Mouse (Mus musculus) large intestine, adult 2 months (tissue): Measurements from ENCODE around the gene Tril. TPM values are rescaled to one million over a fixed set of nuclear protein-coding genes. Genes with fewer than 3 reads are reported as not detected.

Experiments used
- DNase-seq: peaks from one replicate; pipeline ENCODE4 v3.0.0-alpha.2; 2012; ENCODE audit warnings: low read depth, low spot score
- WGBS: fragments of 180-500 bp; shearing (Covaris S2); methylation state at CpG from one replicate; pipeline ENCODE4 v1.1.7; 2018; 5-methylcytosine and 5-hydroxymethylcytosine counted together
- polyA plus RNA-seq: library from polyadenylated mRNA; depleted of rRNA; stranded (reverse); fragments of >200 nt; gene quantifications from 2 replicates; pipeline ENCODE4 v1.2.3, GENCODE M21; 2012; rRNA removed

Tril gene
- polyA plus RNA-seq, result 3.0 and 5.0 TPM in 2 replicates

DNA sequence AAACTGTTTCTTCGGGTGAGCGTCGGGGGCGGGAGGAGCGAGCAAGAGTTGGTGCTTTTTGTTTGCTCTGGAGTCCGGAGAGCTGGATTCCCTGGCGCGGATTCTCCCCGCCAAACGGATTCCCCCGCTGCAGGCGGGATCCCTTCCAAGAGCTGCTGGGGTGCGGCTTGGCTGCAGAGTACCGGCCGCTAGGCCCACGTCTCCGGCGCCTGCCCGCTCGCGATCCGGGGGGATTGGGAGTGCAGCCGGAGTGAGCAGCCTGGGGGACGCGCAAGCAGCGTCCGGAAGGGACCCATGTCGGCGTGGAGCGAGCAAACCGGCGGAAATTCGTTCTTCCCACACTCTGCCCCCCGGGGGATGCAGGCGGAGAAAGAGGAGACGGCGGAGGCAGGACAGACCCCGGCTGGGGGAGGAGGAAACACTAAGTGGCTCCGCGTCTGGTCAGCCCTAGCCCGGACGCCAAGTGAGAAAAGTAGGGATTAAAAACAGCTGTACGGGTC, at the start of gene Tril:
Gene Tril (minus strand): TSS at position 345 of the 500 bp plus-strand sequence.
- DNase-seq, result no peak
- 1% methylated on average over 43 of the region's 43 CpGs for WGBS

DNA sequence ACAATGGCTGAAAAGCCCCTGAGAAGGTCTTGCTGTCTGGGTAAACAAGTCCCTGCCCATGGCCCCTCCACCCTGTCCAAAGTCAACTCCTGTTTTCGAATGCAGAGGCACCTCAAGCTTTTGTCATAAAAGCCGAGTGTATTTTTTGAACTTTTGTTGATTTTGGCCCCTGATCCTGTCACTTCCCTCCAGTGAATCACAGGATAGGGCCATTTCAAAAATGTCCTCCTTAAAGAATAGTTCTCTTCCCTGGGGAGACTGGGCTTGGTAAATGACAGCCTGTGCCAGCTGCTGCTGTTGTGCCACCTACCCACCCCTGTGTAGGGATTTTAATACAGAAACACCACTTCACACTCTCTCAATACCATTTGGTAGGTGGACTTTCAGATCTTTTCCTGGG, 42.4 kb upstream of the Tril start:
- 28% methylated on average over 2 of the region's 2 CpGs for WGBS
- no peak for DNase-seq

DNA sequence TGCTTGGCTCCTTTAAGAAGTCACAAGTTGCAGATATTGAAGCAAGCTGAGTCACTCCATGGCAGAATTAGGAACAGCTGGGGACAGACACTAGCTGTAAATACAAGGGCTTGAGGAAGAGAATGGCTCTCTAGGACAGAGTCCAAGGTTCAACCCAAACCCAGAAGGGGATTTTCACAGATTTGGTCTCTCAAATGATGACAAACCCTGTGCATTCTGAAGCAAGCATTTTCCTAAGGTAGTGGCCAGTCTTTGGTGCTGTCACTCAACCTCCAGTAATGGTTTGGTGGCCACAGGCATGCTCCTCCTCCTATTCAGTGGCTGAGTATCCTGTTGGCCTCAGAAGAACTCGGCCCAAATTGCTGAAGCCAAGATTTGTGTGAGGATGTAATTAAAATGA, 38.5 kb upstream of the Tril start:
- 32% methylated on average over 1 of the region's 1 CpGs for WGBS
- DNase-seq, result no peak

DNA sequence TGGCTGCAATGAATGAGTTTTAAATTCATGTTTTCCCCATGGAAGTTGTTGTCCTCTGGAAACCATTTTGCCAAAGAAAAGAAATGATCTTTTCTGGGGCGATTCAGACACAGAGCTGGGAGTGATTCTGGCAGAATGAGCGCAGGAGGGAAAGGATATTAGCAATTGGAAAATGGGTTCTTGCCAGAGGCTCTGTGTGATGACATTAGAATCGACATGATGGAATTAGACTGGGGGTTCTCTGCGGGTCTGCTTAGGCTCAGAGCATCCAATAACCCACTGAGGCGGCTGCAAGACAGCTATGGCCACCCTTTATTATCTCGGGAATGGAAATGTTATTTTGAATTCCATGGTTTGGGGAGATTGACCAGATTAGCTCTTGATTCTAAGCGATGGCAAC, 37.2 kb upstream of the Tril start:
- DNase-seq, result no peak
- WGBS, result 73% methylated on average over 7 of the region's 7 CpGs

DNA sequence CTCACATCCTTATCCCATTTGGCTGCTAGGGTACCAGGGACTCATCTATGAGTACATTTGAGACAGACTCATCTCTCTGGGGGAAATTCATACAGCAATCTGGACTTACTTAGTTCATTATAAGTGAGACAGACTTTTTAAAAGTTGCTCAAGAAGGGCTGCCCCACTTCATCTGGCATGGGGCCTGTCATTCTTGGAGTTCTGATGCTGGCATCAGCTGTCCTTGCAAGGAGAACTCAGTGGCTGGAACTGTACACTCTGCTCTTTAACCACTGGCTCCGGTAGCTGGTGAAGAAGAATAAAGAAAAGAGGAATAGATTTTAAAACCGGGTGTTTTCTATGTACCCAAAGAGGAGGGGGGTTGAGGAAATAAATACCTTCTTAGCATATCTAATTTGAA, 36.1 kb upstream of the Tril start:
- 65% methylated on average over 2 of the region's 2 CpGs for WGBS
- no peak for DNase-seq

DNA sequence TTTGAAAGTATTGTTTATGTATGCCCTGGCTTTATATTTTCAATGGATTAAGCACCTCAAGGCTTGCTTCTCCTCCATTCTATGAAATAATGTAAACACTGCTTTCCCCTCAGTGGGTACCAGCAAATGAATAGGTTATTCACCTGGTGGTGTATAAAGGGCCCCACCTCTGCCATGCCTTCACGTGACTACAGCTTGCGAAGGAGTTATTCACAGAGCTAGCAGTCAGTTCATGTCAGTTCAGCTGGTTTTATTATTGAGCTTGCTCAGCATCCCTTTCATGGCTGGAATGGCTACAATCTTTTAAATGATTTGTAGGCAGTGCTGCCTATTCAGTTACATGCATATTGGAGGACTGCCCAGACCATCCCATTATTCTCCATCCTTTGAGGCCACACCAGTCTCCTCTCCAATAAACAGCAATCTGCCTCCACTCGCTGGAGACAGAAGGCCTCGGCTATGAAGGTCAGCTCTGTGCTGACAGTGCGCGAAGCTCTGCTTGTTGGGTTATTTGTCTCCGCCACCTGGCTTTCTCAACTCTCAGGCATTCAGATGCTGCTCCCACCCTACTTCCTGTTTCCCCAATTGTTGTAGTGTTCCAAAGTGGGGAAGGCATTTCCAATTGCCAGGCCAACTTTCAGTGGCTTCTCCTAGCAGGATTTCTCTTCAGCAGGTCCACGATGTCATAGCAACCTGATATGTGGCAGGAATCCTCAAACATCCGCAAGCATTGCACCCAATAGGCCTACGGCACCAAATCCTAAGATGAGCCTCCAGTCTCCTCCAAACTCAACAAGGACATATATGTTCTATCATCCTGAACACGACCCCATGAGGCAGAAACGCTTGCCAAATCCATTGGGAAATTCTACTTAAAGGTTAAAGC, 34.6 kb upstream of the Tril start:
- WGBS, result 63% methylated on average over 12 of the region's 12 CpGs
- DNase-seq, result no peak

DNA sequence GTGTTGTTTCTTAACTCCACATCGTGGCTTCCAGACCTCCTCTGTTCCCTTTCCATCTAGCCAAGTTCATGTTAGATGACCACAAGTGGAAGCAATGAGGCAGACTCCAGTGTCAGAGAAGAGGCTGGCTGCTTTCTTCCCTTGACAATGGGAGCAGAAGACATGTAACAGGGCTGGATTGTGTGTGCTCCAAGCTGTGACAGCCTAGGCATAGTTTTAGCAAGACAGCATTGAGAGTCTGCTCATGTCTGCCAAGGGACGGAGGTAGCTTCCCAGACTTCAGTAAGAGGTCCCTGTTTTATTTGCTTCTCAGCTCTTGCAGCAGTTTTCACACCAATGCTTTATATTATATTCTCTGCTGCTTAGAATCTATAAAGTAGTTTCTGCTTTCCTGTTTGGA, 33.6 kb upstream of the Tril start:
- DNase-seq, result no peak
- WGBS, result 71% methylated on average over 2 of the region's 2 CpGs

DNA sequence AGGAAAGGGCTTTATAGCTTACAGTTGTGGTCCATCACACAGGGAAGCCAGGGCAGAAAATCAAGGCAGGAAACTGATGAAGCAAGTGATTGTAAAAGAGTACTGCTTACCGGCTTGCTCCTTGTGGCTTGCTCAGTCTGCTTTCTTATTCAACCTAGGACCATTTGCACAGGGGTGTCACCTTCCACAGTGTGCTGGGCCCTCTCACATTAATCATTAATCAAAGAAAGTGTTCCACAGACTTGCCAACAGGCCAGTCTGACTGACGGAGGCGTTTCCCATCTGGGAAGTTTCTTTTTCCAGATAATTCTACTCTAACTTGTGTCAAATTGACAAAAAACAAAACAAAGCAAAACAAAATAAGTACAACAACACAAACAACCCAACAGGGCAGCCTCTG, 32.9 kb upstream of the Tril start:
- WGBS, result 33% methylated on average over 3 of the region's 3 CpGs
- no peak for DNase-seq

DNA sequence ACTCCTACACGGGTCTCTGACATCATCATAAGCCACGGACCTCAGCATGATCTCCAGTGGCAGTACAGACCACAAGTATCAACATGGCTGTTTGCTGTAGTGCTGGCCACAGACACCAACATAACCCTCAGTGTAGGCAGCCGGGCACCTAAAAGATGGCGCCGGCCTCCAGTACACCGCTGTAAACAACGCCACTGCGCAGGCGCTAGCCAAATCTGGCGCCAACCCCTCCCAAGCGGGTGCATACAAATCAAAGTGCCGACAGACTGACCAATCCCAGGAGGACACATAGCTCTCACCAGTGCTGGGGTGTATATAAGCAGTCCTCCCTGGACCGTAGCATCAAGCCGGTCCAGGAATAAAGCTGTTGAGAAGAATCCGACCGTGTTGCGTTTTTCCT, 24.0 kb upstream of the Tril start:
- DNase-seq, result no peak
- 92% methylated on average over 17 of the region's 17 CpGs for WGBS

DNA sequence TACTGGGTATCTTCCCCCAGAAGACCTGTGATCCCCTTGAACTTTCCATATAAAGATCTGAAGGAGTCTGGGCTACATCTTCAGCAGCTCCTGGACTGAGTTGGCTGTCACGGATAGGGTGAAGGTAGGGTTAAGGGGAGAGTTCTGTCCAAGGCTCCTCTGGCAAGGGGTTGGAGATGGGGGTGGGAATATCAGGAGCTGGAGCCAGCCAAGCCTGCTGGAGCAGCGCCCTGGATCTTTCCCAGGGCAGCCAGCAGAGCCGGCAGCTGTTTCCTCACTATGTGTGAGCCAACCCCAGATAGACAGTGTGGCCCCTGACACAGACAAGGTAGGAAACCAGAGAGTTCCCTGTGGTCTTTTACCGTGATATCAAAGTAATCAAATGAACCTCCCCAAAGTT, 4.6 kb upstream of the Tril start:
- no peak for DNase-seq
- WGBS, result 46% methylated on average over 4 of the region's 4 CpGs

DNA sequence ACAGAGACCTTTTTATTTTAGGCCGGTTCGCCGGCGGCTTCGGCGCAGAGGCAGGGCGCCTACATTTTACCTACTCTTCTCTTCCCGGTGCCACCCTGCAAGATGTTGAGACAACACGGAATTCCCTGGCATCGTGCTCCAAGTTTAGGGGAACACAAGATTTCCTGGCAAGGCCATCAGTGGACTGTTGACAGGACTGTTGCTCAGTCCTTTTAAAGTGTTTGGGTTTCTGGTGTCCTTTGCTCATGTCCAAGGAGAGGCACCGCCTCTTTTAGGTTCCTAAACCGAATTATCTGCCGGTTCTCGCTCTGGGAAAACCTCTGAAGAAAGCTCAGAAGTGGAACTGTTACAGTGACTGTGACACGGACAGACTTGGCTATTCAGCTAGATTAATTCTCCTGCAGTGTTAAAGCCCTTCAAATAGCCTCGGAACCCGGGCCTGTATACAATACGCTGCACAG, 441 bp upstream of the Tril start:
- no peak for DNase-seq
- WGBS, result 8% methylated on average over 18 of the region's 18 CpGs

DNA sequence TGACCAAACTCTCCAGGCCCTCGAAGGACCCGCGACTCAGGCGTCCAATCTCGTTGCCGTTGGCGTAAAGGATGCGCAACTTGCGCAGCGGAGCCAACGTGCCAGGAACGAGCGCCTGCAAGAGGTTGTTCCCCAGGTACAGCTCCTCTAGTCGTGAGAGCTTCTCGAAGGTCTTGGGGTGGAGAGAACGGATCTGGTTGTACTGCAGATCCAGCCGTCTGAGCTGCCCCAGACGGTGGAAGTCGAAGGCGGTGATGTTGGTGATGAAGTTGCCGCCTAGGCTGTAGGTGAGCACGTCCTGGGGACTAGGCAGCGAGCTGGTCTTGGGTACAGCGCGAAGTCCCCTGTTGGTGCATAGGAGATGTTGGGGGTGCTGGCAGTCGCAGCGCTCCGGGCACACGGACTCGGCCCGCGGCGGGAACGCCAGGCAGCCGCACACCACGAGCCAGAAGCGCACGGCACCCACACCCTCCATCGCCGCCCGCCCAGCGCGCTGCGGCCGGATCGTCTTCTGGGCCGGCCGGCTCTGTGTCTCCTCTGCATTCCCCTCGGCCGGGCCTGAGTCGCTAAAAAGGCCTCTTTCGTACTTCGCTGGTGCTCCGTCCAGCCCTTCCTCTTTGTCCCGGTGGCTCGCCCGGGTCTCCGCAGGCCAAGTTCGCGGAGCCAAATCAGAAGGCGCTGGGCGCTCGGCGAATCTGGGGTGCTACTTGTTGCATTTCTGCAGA, 707 bp downstream of the Tril start:
- 2% methylated on average over 64 of the region's 64 CpGs for WGBS

DNA sequence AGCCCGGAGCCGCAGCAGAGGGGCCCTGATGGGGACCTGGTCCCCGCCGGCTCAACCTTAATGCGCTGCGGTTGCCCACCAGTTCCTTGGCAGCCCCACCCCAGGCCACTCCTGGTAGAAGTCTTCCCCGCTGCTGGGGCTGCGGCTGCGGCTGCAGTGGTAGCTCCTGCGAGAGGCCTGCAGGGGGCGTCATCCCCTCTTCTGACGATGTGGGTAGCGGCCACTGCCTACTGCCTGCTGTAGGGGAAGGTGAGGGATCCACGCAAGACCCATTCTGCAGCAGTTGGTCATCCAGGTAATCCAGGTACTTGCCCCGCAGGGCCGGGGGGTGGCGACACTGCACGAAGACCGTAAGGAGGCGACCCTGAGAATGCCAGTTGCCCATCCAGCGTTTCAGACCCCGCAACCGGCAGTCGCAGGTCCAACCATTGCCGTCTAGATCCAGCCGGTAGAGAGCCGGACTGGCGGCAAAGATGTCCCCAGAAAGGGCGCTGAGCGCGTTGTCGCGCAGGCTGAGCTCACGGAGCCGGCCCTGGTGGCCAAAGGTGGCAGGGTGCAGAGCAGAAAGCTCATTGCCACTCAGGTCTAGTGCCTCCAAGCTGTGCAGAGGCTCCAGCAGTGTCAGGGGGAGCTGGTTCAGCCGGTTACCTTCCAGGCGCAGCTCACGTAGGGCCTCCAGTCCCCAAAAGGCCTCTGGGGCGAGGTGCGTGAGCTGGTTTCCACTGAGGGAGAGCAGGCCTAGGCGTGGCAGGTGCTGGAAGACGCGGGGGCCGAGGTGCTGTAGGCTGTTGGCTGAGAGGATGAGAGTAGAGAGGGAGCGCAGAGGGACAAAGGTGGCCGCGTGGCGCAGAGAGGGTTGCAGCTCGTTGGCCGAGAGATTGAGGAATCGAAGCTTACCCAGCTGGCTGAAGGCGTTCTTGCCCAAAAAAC, 1.6 kb downstream of the Tril start:
- 7% methylated on average over 52 of the region's 52 CpGs for WGBS
- DNase-seq, result no peak

More for the DNA sequence above, 707 bp downstream of the Tril start:
- no peak for DNase-seq

DNA sequence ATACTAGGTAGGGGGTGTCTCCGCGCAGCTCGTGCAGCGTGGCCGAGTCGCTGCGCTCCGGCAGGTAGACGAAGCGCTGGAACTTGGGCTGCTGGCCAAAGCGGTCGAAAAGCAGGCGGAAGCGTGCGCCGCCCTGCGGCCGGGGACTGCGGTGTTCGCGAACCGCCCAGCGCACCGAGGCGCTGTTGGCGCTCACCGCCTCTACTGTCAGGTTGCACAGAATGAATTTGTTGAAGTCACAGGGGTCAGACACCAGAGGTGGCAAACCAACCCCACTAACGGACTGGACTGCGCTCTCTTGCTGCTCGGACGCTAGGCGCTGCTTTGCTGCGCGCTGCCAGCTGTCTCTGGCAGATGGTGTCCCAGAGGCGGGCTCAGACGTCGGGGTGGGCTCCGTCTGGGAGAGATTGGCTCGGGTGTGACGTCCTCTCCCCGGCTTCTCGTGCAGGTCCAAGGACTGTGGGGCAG, 2.3 kb downstream of the Tril start:
- no peak for DNase-seq
- WGBS, result 1% methylated on average over 42 of the region's 42 CpGs

DNA sequence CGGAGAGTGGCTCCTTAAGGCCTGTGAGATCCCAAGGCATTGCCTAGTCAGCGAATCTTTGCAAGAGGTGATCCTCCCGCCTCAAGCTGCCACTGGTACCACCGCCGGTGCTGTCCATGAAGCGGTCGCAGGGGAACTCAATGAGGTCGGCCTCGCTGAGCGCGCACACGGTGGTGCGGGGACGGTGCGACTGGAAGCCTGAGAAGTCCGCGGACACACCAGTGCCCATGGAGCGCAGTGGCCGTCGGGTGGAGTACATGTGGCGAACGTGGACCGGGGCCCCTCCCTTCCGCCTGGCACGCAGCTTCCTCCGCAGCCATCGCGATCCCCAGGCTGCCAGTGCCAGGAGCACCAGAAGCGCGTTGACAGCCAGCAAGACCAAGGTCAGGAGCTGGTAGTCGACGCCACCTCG, 2.9 kb downstream of the Tril start:
- 15% methylated on average over 33 of the region's 33 CpGs for WGBS
- no peak for DNase-seq

DNA sequence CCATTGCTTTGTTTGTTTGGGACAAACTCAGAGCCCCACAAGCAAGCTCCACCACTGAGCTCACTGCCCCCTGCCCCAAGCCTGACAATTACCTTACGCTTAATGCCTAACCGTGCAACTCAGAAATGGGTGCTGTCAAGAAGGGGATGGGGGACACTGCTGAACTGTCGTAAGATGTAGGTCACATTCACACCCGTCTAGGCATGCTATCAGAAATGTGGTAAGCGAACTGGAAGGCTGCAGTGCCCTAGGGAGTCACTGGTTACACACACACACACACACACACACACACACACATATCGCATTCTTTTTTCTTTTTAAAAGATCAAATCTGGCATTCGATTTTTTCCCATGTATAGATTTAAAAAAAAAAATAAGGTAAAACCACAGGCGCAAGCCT, 4.0 kb downstream of the Tril start:
- WGBS, result 80% methylated on average over 8 of the region's 8 CpGs
- no peak for DNase-seq

DNA sequence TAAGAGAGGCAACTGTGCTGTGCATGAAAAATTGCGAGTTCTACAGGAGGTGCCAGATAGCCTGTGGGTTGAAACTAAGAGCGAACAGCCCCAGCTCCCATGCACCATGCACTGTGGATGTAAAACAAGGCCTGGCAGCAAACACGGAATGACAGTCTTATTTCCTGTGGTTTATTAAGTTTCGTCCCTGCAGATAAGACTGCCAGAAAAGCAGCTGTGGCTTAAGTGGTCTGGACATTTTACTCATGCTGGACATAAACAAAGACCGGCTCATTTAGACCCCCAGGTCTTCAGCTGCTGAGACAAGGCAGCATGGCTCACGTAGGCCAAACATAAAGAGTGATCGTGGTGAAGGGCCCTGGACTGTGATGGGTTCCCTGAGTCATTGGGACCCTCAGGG, 4.9 kb downstream of the Tril start:
- no peak for DNase-seq
- WGBS, result 64% methylated on average over 7 of the region's 7 CpGs

DNA sequence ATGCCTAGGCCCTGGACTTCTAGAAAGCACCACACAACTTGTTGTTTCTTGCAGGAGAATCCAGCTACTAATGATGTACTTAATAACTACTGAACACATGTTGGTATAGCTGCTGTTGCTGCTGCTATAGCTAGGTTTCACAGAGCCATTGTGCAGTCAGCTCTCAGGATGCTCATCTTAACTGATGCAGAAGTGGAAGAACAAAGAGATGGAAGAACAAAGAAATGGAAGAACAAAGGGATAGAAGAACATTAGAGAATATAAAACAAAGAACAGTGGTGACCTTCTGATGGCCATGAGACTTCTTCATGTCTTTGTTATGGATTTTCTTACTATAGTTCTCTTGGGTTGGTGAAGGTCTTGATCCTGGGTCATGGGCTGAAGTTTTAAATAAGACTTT, 6.4 kb downstream of the Tril start:
- DNase-seq, result no peak

DNA sequence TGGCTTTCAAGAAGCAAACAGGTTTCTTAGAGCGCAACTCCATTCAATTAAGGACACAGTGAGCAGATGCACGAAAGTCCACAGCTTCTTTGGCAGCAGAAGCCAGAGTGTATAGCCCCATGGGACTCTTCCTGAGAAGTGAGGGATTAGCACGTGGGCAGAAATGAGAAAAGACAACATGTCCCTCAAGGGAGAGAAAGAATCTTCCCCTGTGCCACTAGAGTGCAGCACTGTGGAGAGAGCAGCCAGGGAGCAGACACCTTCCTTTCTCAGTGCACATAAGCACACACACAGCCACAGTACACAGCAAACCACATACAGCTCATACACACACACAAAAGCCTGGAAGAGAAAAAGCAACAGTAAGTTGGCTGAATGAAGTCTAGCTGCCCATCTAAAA, 8.4 kb downstream of the Tril start:
- 63% methylated on average over 3 of the region's 3 CpGs for WGBS
- no peak for DNase-seq

DNA sequence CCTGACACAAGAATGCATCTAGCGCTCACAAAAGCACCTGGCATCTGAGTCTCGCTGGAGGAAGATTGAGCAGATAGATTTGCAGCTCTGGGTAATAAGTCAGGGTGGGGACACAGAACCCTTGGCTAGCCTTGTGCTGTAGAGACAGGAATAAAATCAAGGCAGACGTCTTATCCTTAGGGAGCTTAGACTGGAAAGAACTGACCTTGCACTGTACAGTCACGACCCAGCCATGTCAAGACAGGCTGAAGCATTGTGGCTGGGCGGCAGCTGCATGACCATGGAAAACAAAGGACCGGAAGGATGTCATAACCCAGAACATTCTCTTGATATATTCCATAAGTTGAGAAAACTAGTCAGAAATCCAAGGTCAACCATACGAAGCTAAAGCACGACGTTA, 11.8 kb downstream of the Tril start:
- 74% methylated on average over 9 of the region's 9 CpGs for WGBS
- no peak for DNase-seq
